ENCODE assay signal across 18 mouse cellular contexts in genomic region chr17:83226395-83226986, GRCm38 (mm10). TPM values are rescaled to one million over a fixed set of nuclear protein-coding genes. Genes with fewer than 3 reads are reported as not detected.
DNase-seq lines count a peak whose midpoint lies in the region; ATAC-seq and TF ChIP-seq lines count a peak whose summit lies in the region.
"Had no signal": no experiment of that assay in that cellular context is flagged by ENCODE, and none has a peak within 500 bp of the region (broad histone marks: within the 10 kb centered on the region; RNA-seq: fewer than 3 reads in every experiment).

No protein-coding gene starts in this region.

- TF ChIP-seq CTCF in Patski (IDR thresholded peaks at IDR 0.05) = no peak

- POLR2A ChIA-PET in Patski (lab: Charles Lee) = interaction anchor here (1.3 kb wide), 1 partner anchor 11 kb away, joined by 4 read pairs; no protein-coding TSS in a partner anchor

- DNase-seq in forebrain, embryonic 14.5 days (ENCODE audit: low spot score) = no peak
- DNase-seq in Patski (ENCODE audit: low read depth, low spot score) = no peak
- DNase-seq in midbrain, embryonic 14.5 days = peak; percentile 75
- DNase-seq in testis, postnatal 10 days (ENCODE audit: low spot score) = no peak
- no peak for DNase-seq in natural killer cell, adult 2 months (ENCODE audit: low spot score in 2 of 2)
- DNase-seq: adrenal gland, adult 2 months; cerebellum, postnatal 25 days; gastrocnemius, postnatal 10 days; left cerebral cortex, postnatal 4 days; lung, adult 2 months; lung, postnatal 36 days; right cerebral cortex, adult 18-20 months had no signal

- WGBS in forebrain, embryonic 14.5 days = 24% methylated on average over 8 of the region's 8 CpGs
- WGBS in forebrain, embryonic 13.5 days = 26% methylated on average over 8 of the region's 8 CpGs
- WGBS in hindbrain, embryonic 16.5 days = 63% methylated on average over 8 of the region's 8 CpGs
- WGBS in hindbrain, embryonic 12.5 days = 66% methylated on average over 8 of the region's 8 CpGs
- WGBS in midbrain, embryonic 14.5 days = 14% methylated on average over 8 of the region's 8 CpGs

- no peak overlapping the region for H3K4me2 ChIP-seq in forebrain, embryonic 14.5 days (ENCODE audit: low read length)
- H3K4me2 ChIP-seq in forebrain, embryonic 13.5 days = no peak overlapping the region
- no peak overlapping the region for H3K4me2 ChIP-seq in hindbrain, embryonic 16.5 days (ENCODE audit: low read length)
- no peak overlapping the region for H3K4me2 ChIP-seq in hindbrain, embryonic 12.5 days (replicated peaks)
- H3K4me2 ChIP-seq in midbrain, embryonic 14.5 days (ENCODE audit: low read length) = no peak overlapping the region

- H3K27me3 ChIP-seq in forebrain, embryonic 14.5 days (replicated peaks; ENCODE audit: control insufficient read depth, insufficient read depth, low read length) = no peaks in the 10 kb centered on the region
- H3K27me3 ChIP-seq in forebrain, embryonic 13.5 days = no peaks in the 10 kb centered on the region
- no peaks in the 10 kb centered on the region for H3K27me3 ChIP-seq in hindbrain, embryonic 16.5 days (replicated peaks; ENCODE audit: control insufficient read depth, insufficient read depth, low read length)
- no peaks in the 10 kb centered on the region for H3K27me3 ChIP-seq in hindbrain, embryonic 12.5 days
- H3K27me3 ChIP-seq in Patski = no peaks in the 10 kb centered on the region
- H3K27me3 ChIP-seq in midbrain, embryonic 14.5 days (ENCODE audit: control insufficient read depth, insufficient read depth, low read length) = peaks cover 83% of the 10 kb centered on the region

- 0 out of 2 replicates have a peak, but pooled peaks have one; percentile 11 for ATAC-seq in forebrain, embryonic 14.5 days
- no peak for ATAC-seq in forebrain, embryonic 13.5 days
- peak; percentile 32 for ATAC-seq in hindbrain, embryonic 16.5 days
- ATAC-seq in hindbrain, embryonic 12.5 days (ENCODE audit: low FRiP score) = no peak
- ATAC-seq in Patski = peak; percentile 15
- peak; percentile 49; the same call in 1 of the 2 replicates for ATAC-seq in midbrain, embryonic 14.5 days (ENCODE audit: low FRiP score, low TSS enrichment)

- no peaks in the 10 kb centered on the region for H3K4me1 ChIP-seq in forebrain, embryonic 14.5 days (ENCODE audit: control insufficient read depth, insufficient read depth, low read length)
- H3K4me1 ChIP-seq in forebrain, embryonic 13.5 days = peaks cover 14% of the 10 kb centered on the region
- H3K4me1 ChIP-seq in hindbrain, embryonic 16.5 days (ENCODE audit: control insufficient read depth, insufficient read depth, low read depth, low read length) = peaks cover 5% of the 10 kb centered on the region
- H3K4me1 ChIP-seq in hindbrain, embryonic 12.5 days = peaks cover 24% of the 10 kb centered on the region
- H3K4me1 ChIP-seq in midbrain, embryonic 14.5 days (ENCODE audit: control insufficient read depth, insufficient read depth, low read length) = peaks cover 5% of the 10 kb centered on the region; the same call in 1 of the 2 replicates

- CTCF ChIA-PET in Patski (lab: Charles Lee) = no interaction called here

- no peaks in the 10 kb centered on the region for H3K9me3 ChIP-seq in forebrain, embryonic 14.5 days (replicated peaks; ENCODE audit: control insufficient read depth, low read length)
- no peaks in the 10 kb centered on the region for H3K9me3 ChIP-seq in forebrain, embryonic 13.5 days (replicated peaks)
- no peaks in the 10 kb centered on the region for H3K9me3 ChIP-seq in hindbrain, embryonic 16.5 days (ENCODE audit: control insufficient read depth, low read length)
- H3K9me3 ChIP-seq in hindbrain, embryonic 12.5 days (replicated peaks) = no peaks in the 10 kb centered on the region
- H3K9me3 ChIP-seq in midbrain, embryonic 14.5 days (ENCODE audit: control insufficient read depth, low read length) = no peaks in the 10 kb centered on the region
- H3K9me3 ChIP-seq: embryonic facial prominence, embryonic 10.5 days had no signal

- no peak overlapping the region for H3K4me3 ChIP-seq in forebrain, embryonic 14.5 days (ENCODE audit: low read depth, low read length)
- H3K4me3 ChIP-seq in forebrain, embryonic 13.5 days = no peak overlapping the region
- no peak overlapping the region for H3K4me3 ChIP-seq in hindbrain, embryonic 16.5 days (ENCODE audit: low read length)
- no peak overlapping the region for H3K4me3 ChIP-seq in hindbrain, embryonic 12.5 days
- H3K4me3 ChIP-seq in midbrain, embryonic 14.5 days (replicated peaks; ENCODE audit: low read depth, low read length) = no peak overlapping the region
- H3K4me3 ChIP-seq: embryonic facial prominence, embryonic 10.5 days; erythroblast, embryonic 14.5 days had no signal

- peaks cover 37% of the 10 kb centered on the region for H3K36me3 ChIP-seq in forebrain, embryonic 14.5 days (ENCODE audit: control insufficient read depth, insufficient read depth, low read length)
- peaks cover 52% of the 10 kb centered on the region for H3K36me3 ChIP-seq in forebrain, embryonic 13.5 days (ENCODE audit: poor library complexity, severe bottlenecking)
- 0 out of 2 replicates have a peak, but pooled peaks cover 6% of the 10 kb centered on the region for H3K36me3 ChIP-seq in hindbrain, embryonic 16.5 days (ENCODE audit: control insufficient read depth, insufficient read depth, low read length)
- H3K36me3 ChIP-seq in hindbrain, embryonic 12.5 days = peaks cover 23% of the 10 kb centered on the region
- H3K36me3 ChIP-seq in midbrain, embryonic 14.5 days (ENCODE audit: control insufficient read depth, insufficient read depth, low read length) = 0 out of 2 replicates have a peak, but pooled peaks cover 3% of the 10 kb centered on the region

- in situ Hi-C loops in Patski (cut with MboI; ENCODE audit: low pct_unique_long_range_greater_than_20kb) = no loop called here

- H3K27ac ChIP-seq in forebrain, embryonic 14.5 days (ENCODE audit: low read depth, low read length) = no peak overlapping the region
- H3K27ac ChIP-seq in forebrain, embryonic 13.5 days = no peak overlapping the region
- H3K27ac ChIP-seq in hindbrain, embryonic 16.5 days (ENCODE audit: low read depth, low read length) = no peak overlapping the region
- no peak overlapping the region for H3K27ac ChIP-seq in hindbrain, embryonic 12.5 days
- H3K27ac ChIP-seq in midbrain, embryonic 14.5 days (replicated peaks; ENCODE audit: low read depth, low read length) = no peak overlapping the region
- H3K27ac ChIP-seq: embryonic facial prominence, embryonic 10.5 days; kidney, postnatal 0 days had no signal

- H3K9ac ChIP-seq in forebrain, embryonic 14.5 days (ENCODE audit: low read length) = no peak overlapping the region
- no peak overlapping the region for H3K9ac ChIP-seq in forebrain, embryonic 13.5 days
- no peak overlapping the region for H3K9ac ChIP-seq in hindbrain, embryonic 16.5 days (ENCODE audit: low read depth, low read length)
- no peak overlapping the region for H3K9ac ChIP-seq in hindbrain, embryonic 12.5 days
- H3K9ac ChIP-seq in midbrain, embryonic 14.5 days (replicated peaks; ENCODE audit: low read length) = no peak overlapping the region

RNA-seq across cellular contexts. Expression of gene Pkdcc, which starts 11.4 kb away (rescaled TPM):
- 6.9 and 9.0 TPM in 2 replicates for polyA plus RNA-seq in forebrain, embryonic 14.5 days (2014; fragmentation: Nextera tagmentation; extraction: Ambion mirVana)
- 6.3 and 7.0 TPM in 2 replicates for polyA plus RNA-seq in forebrain, embryonic 13.5 days (2015; fragmentation: Nextera tagmentation; extraction: Ambion mirVana)
- polyA plus RNA-seq in hindbrain, embryonic 16.5 days (2015; fragmentation: Nextera tagmentation; extraction: Ambion mirVana) = 5.0 and 5.1 TPM in 2 replicates
- polyA plus RNA-seq in hindbrain, embryonic 12.5 days (2016; fragmentation: Nextera tagmentation; extraction: Ambion mirVana) = 14.6 and 17.9 TPM in 2 replicates
- polyA plus RNA-seq in Patski (2021) = 86.9 TPM
- polyA plus RNA-seq in midbrain, embryonic 14.5 days (2014; fragmentation: Nextera tagmentation; extraction: Ambion mirVana) = 5.1 and 7.2 TPM in 2 replicates

Comparison
In these comparisons a context has a peak if more than half of its experiments do, and no peak if none do; other contexts are left out.
1. ATAC-seq: peak in forebrain, embryonic 14.5 days (single experiment), hindbrain, embryonic 16.5 days (single experiment), Patski (single experiment) and midbrain, embryonic 14.5 days (single experiment); none in forebrain, embryonic 13.5 days (single experiment) and hindbrain, embryonic 12.5 days (single experiment).